Mouse (Mus musculus): ENCODE results near the gene Mob3b. TPM values are rescaled to one million over a fixed set of nuclear protein-coding genes. Genes with fewer than 3 reads are reported as not detected.

The Mob3b gene
- total RNA-seq, 2 experiments from 2014 or later, result 0.28 to 0.86 TPM

GRCm38 (mm10) chr4:35167855-35168254, 10.6 kb upstream of the Mob3b start:
- H3K4me3 ChIP-seq, result no peak overlapping the region

GRCm38 (mm10) chr4:35165947-35166346, 8.7 kb upstream of the Mob3b start:
- no peak for TF ChIP-seq CTCF (IDR thresholded peaks at IDR 0.05)

More at GRCm38 (mm10) chr4:35167855-35168254, 10.6 kb upstream of the Mob3b start:
- H3K27ac ChIP-seq, result no peak overlapping the region
- no peak for TF ChIP-seq CTCF (IDR thresholded peaks at IDR 0.05)
- intact Hi-C loops (cut with DNase I), result no loop called here
- no peak for DNase-seq

GRCm38 (mm10) chr4:35165275-35165674, 8.0 kb upstream of the Mob3b start:
- DNase-seq, result no peak
- intact Hi-C loops (cut with DNase I), result no loop called here
- no peak overlapping the region for H3K4me3 ChIP-seq
- TF ChIP-seq CTCF (IDR thresholded peaks at IDR 0.05), result no peak
- H3K27ac ChIP-seq, result no peak overlapping the region

More at GRCm38 (mm10) chr4:35165947-35166346, 8.7 kb upstream of the Mob3b start:
- intact Hi-C loops (cut with DNase I), result no loop called here
- no peak overlapping the region for H3K27ac ChIP-seq
- no peak overlapping the region for H3K4me3 ChIP-seq
- DNase-seq, result no peak

- Histone ChIP-seq H3K4me3 (no peak overlapping the region), H3K27ac (no peak overlapping the region)
- no peak for TF ChIP-seq CTCF (IDR thresholded peaks at IDR 0.05)
- intact Hi-C loops (cut with DNase I), result loop anchor here (1.0 kb wide), 1 partner anchor 200 kb away; no protein-coding TSS in a partner anchor
- no peak for DNase-seq
Measured at GRCm38 (mm10) chr4:35157815-35158214, 531 bp upstream of the Mob3b start.

GRCm38 (mm10) chr4:35156149-35156611, 1.1 kb downstream of the Mob3b start:
- intact Hi-C loops (cut with DNase I), result no loop called here
- peak overlapping the region; percentile 79 for H3K4me3 ChIP-seq
- no peak for TF ChIP-seq CTCF (IDR thresholded peaks at IDR 0.05)
- peak; percentile 73 for DNase-seq
- H3K27ac ChIP-seq, result peak overlapping the region; percentile 66

GRCm38 (mm10) chr4:35155132-35155922, 2.0 kb downstream of the Mob3b start:
- intact Hi-C loops (cut with DNase I), result no loop called here
- H3K27ac ChIP-seq, result peak overlapping the region; percentile 66

GRCm38 (mm10) chr4:35154051-35154450, 3.2 kb downstream of the Mob3b start:
- DNase-seq, result no peak
- no peak for TF ChIP-seq CTCF (IDR thresholded peaks at IDR 0.05)
- intact Hi-C loops (cut with DNase I), result no loop called here
- H3K4me3 ChIP-seq, result no peak overlapping the region
- H3K27ac ChIP-seq, result no peak overlapping the region

More at GRCm38 (mm10) chr4:35155132-35155922, 2.0 kb downstream of the Mob3b start:
- H3K4me3 ChIP-seq, result peak overlapping the region; percentile 79
- TF ChIP-seq CTCF (IDR thresholded peaks at IDR 0.05), result peak; percentile 42
- DNase-seq, result peak; percentile 25

- DNase-seq, result no peak
- no peak for TF ChIP-seq CTCF (IDR thresholded peaks at IDR 0.05)
- intact Hi-C loops (cut with DNase I), result no loop called here
- Histone ChIP-seq H3K4me3 (no peak within 1 kb of the TSS), H3K27ac (no peak within 1 kb of the TSS)
Measured at GRCm38 (mm10) chr4:35151756-35152155, 5.5 kb downstream of the Mob3b start, which contains the start of gene Ifnk. Gene Ifnk (plus strand): TSS chr4:35152056.

- no peak for TF ChIP-seq CTCF (IDR thresholded peaks at IDR 0.05)
- no peak overlapping the region for H3K27ac ChIP-seq
- intact Hi-C loops (cut with DNase I), result no loop called here
- no peak for DNase-seq
- no peak overlapping the region for H3K4me3 ChIP-seq
Measured at GRCm38 (mm10) chr4:35150706-35151105, 6.6 kb downstream of the Mob3b start.

GRCm38 (mm10) chr4:35148326-35148725, 9.0 kb downstream of the Mob3b start:
- intact Hi-C loops (cut with DNase I), result no loop called here
- no peak overlapping the region for H3K4me3 ChIP-seq
- H3K27ac ChIP-seq, result no peak overlapping the region
- TF ChIP-seq CTCF (IDR thresholded peaks at IDR 0.05), result no peak
- no peak for DNase-seq

- no peak for TF ChIP-seq CTCF (IDR thresholded peaks at IDR 0.05)
- no peak overlapping the region for H3K27ac ChIP-seq
- DNase-seq, result no peak
- H3K4me3 ChIP-seq, result no peak overlapping the region
- intact Hi-C loops (cut with DNase I), result no loop called here
Measured at GRCm38 (mm10) chr4:35146597-35146996, 10.7 kb downstream of the Mob3b start.

GRCm38 (mm10) chr4:35145726-35146125, 11.6 kb downstream of the Mob3b start:
- intact Hi-C loops (cut with DNase I), result no loop called here
- TF ChIP-seq CTCF (IDR thresholded peaks at IDR 0.05), result no peak
- no peak overlapping the region for H3K4me3 ChIP-seq

GRCm38 (mm10) chr4:35143472-35144102, 13.7 kb downstream of the Mob3b start:
- intact Hi-C loops (cut with DNase I), result no loop called here
- no peak for TF ChIP-seq CTCF (IDR thresholded peaks at IDR 0.05)
- Histone ChIP-seq H3K27ac (peak overlapping the region; percentile 28; the same call in 1 of the 2 replicates), H3K4me3 (peak overlapping the region; percentile 40)
- peak; percentile 42 for DNase-seq

More at GRCm38 (mm10) chr4:35145726-35146125, 11.6 kb downstream of the Mob3b start:
- no peak overlapping the region for H3K27ac ChIP-seq
- no peak for DNase-seq

Data from gastrocnemius, adult 2 months (tissue).